Mouse (Mus musculus): ENCODE measurements around the gene Acat2. TPM values are rescaled to one million over a fixed set of nuclear protein-coding genes. Genes with fewer than 3 reads are reported as not detected.
"Not testable (repeated sequence)": the region's sequence is repeated elsewhere in the genome, so short reads cannot be mapped to it uniquely, and the experiment has no call there.

Gene Acat2
- polyA plus RNA-seq, 1 experiment from 2014 or later = 352 TPM

GRCm38 (mm10) chr17:12992470-12992991, 32.0 kb upstream of the Acat2 start:
- ATAC-seq (ENCODE audit: low FRiP score) = peak; percentile 88
- Histone ChIP-seq H3K27me3 (no peaks in the 10 kb centered on the region), H3K9ac (peak overlapping the region; percentile 99), H3K27ac (peak overlapping the region; percentile 100), H3K4me3 (peak overlapping the region; percentile 98), H3K9me3 (replicated peaks) (no peaks in the 10 kb centered on the region), H3K36me3 (peaks cover 7% of the 10 kb centered on the region), H3K4me2 (replicated peaks) (peak overlapping the region; percentile 85), H3K4me1 (peaks cover 10% of the 10 kb centered on the region)
- under 1% methylated on average over 51 of the region's 51 CpGs for WGBS

- Histone ChIP-seq H3K27me3 (no peaks in the 10 kb centered on the region), H3K36me3 (peaks cover 7% of the 10 kb centered on the region), H3K9me3 (replicated peaks) (no peaks in the 10 kb centered on the region), H3K4me3 (peak overlapping the region; percentile 98), H3K9ac (peak overlapping the region; percentile 99), H3K27ac (peak overlapping the region; percentile 100), H3K4me2 (replicated peaks) (peak overlapping the region; percentile 85), H3K4me1 (peaks cover 10% of the 10 kb centered on the region)
- WGBS = under 1% methylated on average over 82 of the region's 84 CpGs
- peak; percentile 94 for ATAC-seq (ENCODE audit: low FRiP score)
These were observed 31.2 kb upstream of the Acat2 start for GRCm38 (mm10) chr17:12991635-12992358.

DNA sequence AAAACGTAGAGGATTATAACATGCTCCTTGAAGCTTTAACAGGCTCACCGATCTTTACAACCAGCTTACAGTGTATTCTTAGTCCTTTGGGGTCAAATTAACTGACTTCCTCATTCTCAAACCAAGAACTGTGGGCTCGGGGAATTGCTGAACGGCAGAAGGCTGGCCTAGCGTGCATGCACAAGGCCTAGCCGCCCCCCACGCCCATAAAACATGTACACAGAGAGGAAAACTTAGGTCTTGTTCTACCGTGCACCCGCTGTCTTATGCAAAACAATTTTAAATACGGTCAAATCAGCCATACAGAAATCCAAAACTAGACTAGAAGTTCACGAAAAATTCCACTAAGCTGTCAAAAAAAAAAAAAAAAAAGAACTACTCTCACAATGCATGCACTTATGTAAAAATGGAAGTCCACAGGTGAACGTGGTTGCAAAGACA, 30.7 kb upstream of the Acat2 start:
- no peak for ATAC-seq (ENCODE audit: low FRiP score)
- Histone ChIP-seq H3K36me3 (peaks cover 7% of the 10 kb centered on the region), H3K4me3 (peak overlapping the region; percentile 98), H3K4me1 (peaks cover 10% of the 10 kb centered on the region), H3K4me2 (replicated peaks) (peak overlapping the region; percentile 85), H3K9me3 (replicated peaks) (no peaks in the 10 kb centered on the region), H3K9ac (peak overlapping the region; percentile 99), H3K27ac (peak overlapping the region; percentile 100), H3K27me3 (no peaks in the 10 kb centered on the region)
- 5% methylated on average over 12 of the region's 12 CpGs for whole genome bisulfite sequencing

- 62% methylated on average over 8 of the region's 8 CpGs for WGBS
- Histone ChIP-seq H3K4me2 (replicated peaks) (peak overlapping the region; percentile 85), H3K27ac (no peak overlapping the region), H3K4me3 (peak overlapping the region; percentile 98), H3K27me3 (no peaks in the 10 kb centered on the region), H3K36me3 (peaks cover 7% of the 10 kb centered on the region), H3K9me3 (replicated peaks) (no peaks in the 10 kb centered on the region), H3K9ac (peak overlapping the region; percentile 99), H3K4me1 (peaks cover 10% of the 10 kb centered on the region)
- ATAC-seq (ENCODE audit: low FRiP score) = no peak
These were observed 30.1 kb upstream of the Acat2 start for GRCm38 (mm10) chr17:12990567-12991145.

GRCm38 (mm10) chr17:12988096-12988495, 27.5 kb upstream of the Acat2 start:
- H3K4me3 ChIP-seq; H3K27me3 ChIP-seq; H3K9me3 ChIP-seq (replicated peaks); H3K4me2 ChIP-seq (replicated peaks); ATAC-seq (ENCODE audit: low FRiP score); H3K9ac ChIP-seq; H3K27ac ChIP-seq; H3K4me1 ChIP-seq: not testable (repeated sequence)
- WGBS = 99% methylated on average over 8 of the region's 8 CpGs
- H3K36me3 ChIP-seq = peaks cover 13% of the 10 kb centered on the region

DNA sequence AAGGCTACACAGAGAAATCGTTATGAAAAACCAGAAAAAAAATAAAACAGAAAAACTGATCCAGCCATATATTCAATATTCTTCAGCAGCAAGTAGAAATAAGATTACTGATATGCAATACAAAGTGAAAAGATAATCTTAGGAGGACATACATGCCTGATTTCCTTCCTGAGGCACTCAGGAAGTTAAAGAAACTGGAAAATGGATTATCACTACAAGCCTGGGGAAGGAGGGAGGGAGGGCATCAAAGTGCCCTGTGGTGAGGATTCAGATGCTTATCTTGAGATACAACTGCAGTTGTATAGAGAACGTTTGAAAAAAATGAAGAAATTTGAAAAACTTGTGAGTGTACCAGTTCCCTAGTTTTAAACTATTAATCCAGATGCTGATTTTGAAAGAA, 23.4 kb upstream of the Acat2 start:
- peaks cover 44% of the 10 kb centered on the region for H3K36me3 ChIP-seq
- H3K4me1 ChIP-seq = no peaks in the 10 kb centered on the region
- H3K9ac ChIP-seq = no peak overlapping the region
- WGBS = 86% methylated on average over 2 of the region's 2 CpGs
- H3K27me3 ChIP-seq = no peaks in the 10 kb centered on the region
- no peak for ATAC-seq (ENCODE audit: low FRiP score)
- no peaks in the 10 kb centered on the region for H3K9me3 ChIP-seq (replicated peaks)
- no peak overlapping the region for H3K4me2 ChIP-seq (replicated peaks)
- H3K27ac ChIP-seq = no peak overlapping the region
- H3K4me3 ChIP-seq = no peak overlapping the region

- H3K36me3 ChIP-seq = peaks cover 65% of the 10 kb centered on the region
- no peak overlapping the region for H3K4me3 ChIP-seq
- no peaks in the 10 kb centered on the region for H3K27me3 ChIP-seq
- 96% methylated on average over 1 of the region's 1 CpGs for WGBS
- H3K4me2 ChIP-seq (replicated peaks) = no peak overlapping the region
- no peak overlapping the region for H3K27ac ChIP-seq
- H3K9ac ChIP-seq = no peak overlapping the region
- ATAC-seq (ENCODE audit: low FRiP score) = no peak
- no peaks in the 10 kb centered on the region for H3K9me3 ChIP-seq (replicated peaks)
- no peaks in the 10 kb centered on the region for H3K4me1 ChIP-seq
These were observed 18.0 kb upstream of the Acat2 start for GRCm38 (mm10) chr17:12978546-12978945.

DNA sequence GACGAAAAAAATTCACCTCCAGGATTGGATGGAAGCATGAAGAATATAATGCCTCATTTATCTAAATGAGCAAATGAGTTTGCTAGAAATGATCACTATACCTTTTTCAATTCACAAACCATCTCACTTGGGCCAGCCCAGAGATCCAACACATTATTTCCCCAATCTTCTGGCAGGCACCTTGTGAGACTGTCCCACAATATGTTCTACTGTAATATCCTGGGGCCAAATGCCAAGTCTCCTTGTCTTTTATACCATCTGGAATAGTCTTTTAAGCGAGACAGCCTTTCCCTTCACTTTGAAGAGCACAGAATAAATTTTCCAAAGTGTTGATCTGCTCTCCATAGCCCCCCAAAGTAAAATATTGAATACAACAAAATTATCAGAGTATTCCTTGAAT, 13.3 kb upstream of the Acat2 start:
- WGBS = 96% methylated on average over 2 of the region's 2 CpGs
- H3K36me3 ChIP-seq = peaks cover 52% of the 10 kb centered on the region
- no peaks in the 10 kb centered on the region for H3K4me1 ChIP-seq
- no peak overlapping the region for H3K4me3 ChIP-seq
- H3K4me2 ChIP-seq (replicated peaks) = no peak overlapping the region
- H3K27me3 ChIP-seq = no peaks in the 10 kb centered on the region
- H3K27ac ChIP-seq = no peak overlapping the region
- H3K9ac ChIP-seq = no peak overlapping the region
- H3K9me3 ChIP-seq (replicated peaks) = no peaks in the 10 kb centered on the region
- ATAC-seq (ENCODE audit: low FRiP score) = no peak

DNA sequence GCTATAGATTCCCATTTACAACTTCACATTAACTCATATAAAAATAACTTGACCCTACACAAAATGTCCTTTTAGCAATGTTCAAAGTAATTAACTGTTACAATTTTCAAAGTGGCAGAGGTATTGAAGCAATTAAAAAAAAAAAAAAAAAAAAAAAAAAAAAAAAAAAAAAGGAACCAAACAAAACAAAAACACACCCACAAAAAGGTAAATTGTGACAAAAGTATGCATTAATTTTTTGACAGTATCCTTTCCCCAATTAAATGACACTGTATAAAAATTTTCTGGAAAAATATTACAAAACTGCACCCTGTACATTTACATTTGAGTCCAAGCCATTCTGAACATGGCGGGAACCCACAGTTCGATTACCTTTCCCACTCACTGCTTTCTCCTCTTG, 6.6 kb upstream of the Acat2 start:
- 91% methylated on average over 2 of the region's 2 CpGs for WGBS
- Histone ChIP-seq H3K27me3 (no peaks in the 10 kb centered on the region), H3K4me2 (replicated peaks) (no peak overlapping the region), H3K9ac (no peak overlapping the region), H3K27ac (no peak overlapping the region), H3K4me3 (no peak overlapping the region), H3K4me1 (no peaks in the 10 kb centered on the region), H3K36me3 (peaks cover 33% of the 10 kb centered on the region), H3K9me3 (replicated peaks) (no peaks in the 10 kb centered on the region)
- ATAC-seq (ENCODE audit: low FRiP score) = no peak

- no peak overlapping the region for H3K4me3 ChIP-seq
- H3K36me3 ChIP-seq = peaks cover 21% of the 10 kb centered on the region
- no peak for ATAC-seq (ENCODE audit: low FRiP score)
- no peaks in the 10 kb centered on the region for H3K9me3 ChIP-seq (replicated peaks)
- H3K4me2 ChIP-seq (replicated peaks) = no peak overlapping the region
- H3K9ac ChIP-seq = no peak overlapping the region
- H3K27ac ChIP-seq = no peak overlapping the region
- H3K27me3 ChIP-seq = no peaks in the 10 kb centered on the region
- peaks cover 10% of the 10 kb centered on the region for H3K4me1 ChIP-seq
- 87% methylated on average over 3 of the region's 3 CpGs for WGBS
These were observed 2.9 kb upstream of the Acat2 start for GRCm38 (mm10) chr17:12963476-12963875.

GRCm38 (mm10) chr17:12959377-12959776, 1.2 kb downstream of the Acat2 start:
- H3K36me3 ChIP-seq = peaks cover 16% of the 10 kb centered on the region
- H3K4me1 ChIP-seq = peaks cover 11% of the 10 kb centered on the region
- H3K27ac ChIP-seq; ATAC-seq (ENCODE audit: low FRiP score); H3K9me3 ChIP-seq (replicated peaks); H3K27me3 ChIP-seq: not testable (repeated sequence)
- peak overlapping the region; percentile 30 for H3K4me3 ChIP-seq
- H3K9ac ChIP-seq = peak overlapping the region; percentile 47; the same call in 1 of the 2 replicates
- 11% methylated on average over 2 of the region's 2 CpGs for WGBS
- peak overlapping the region; percentile 49 for H3K4me2 ChIP-seq (replicated peaks)

- Histone ChIP-seq H3K4me1 (peaks cover 11% of the 10 kb centered on the region), H3K9me3 (replicated peaks) (no peaks in the 10 kb centered on the region), H3K9ac (no peak overlapping the region), H3K27me3 (no peaks in the 10 kb centered on the region), H3K27ac (no peak overlapping the region), H3K4me3 (no peak overlapping the region), H3K4me2 (replicated peaks) (no peak overlapping the region), H3K36me3 (peaks cover 34% of the 10 kb centered on the region)
- WGBS = 95% methylated on average over 8 of the region's 8 CpGs
- no peak for ATAC-seq (ENCODE audit: low FRiP score)
These were observed 3.9 kb downstream of the Acat2 start for GRCm38 (mm10) chr17:12956664-12957063.

Measured in hindbrain, embryonic 12.5 days (tissue).